ENCODE assay signal across 10 mouse cellular contexts in genomic region chr4:150060469-150061170, GRCm38 (mm10). TPM values are rescaled to one million over a fixed set of nuclear protein-coding genes. Genes with fewer than 3 reads are reported as not detected.
DNase-seq lines count a peak whose midpoint lies in the region; ATAC-seq and TF ChIP-seq lines count a peak whose summit lies in the region.
"Had no signal": no experiment of that assay in that cellular context is flagged by ENCODE, and none has a peak within 500 bp of the region (broad histone marks: within the 10 kb centered on the region; RNA-seq: fewer than 3 reads in every experiment).

No protein-coding gene starts in this region.

- H3K4me3 ChIP-seq in E14TG2a.4 (replicated peaks; ENCODE audit: low read length): 0 out of 2 replicates have a peak overlapping the region, but pooled peaks have one; percentile 13
- H3K4me3 ChIP-seq in kidney, embryonic 16.5 days (ENCODE audit: low read length): no peak overlapping the region
- no peak overlapping the region for H3K4me3 ChIP-seq in lung, postnatal 0 days (ENCODE audit: low read depth, low read length)
- H3K4me3 ChIP-seq: hindbrain, embryonic 15.5 days had no signal

- peaks cover 69% of the 10 kb centered on the region for H3K4me1 ChIP-seq in E14TG2a.4 (replicated peaks; ENCODE audit: low read depth, low read length)
- peaks cover 20% of the 10 kb centered on the region for H3K4me1 ChIP-seq in kidney, embryonic 16.5 days (ENCODE audit: insufficient read depth, low read length)
- peaks cover 5% of the 10 kb centered on the region; the same call in 1 of the 2 replicates for H3K4me1 ChIP-seq in lung, postnatal 0 days (ENCODE audit: insufficient read depth, low read depth, low read length)
- H3K4me1 ChIP-seq: hindbrain, embryonic 15.5 days had no signal

- peaks cover 99% of the 10 kb centered on the region for H3K36me3 ChIP-seq in E14TG2a.4 (ENCODE audit: insufficient read depth, low read length)
- no peaks in the 10 kb centered on the region for H3K36me3 ChIP-seq in kidney, embryonic 16.5 days (ENCODE audit: insufficient read depth, low read length)
- H3K36me3 ChIP-seq in lung, postnatal 0 days (ENCODE audit: insufficient read depth, low read length): 0 out of 2 replicates have a peak, but pooled peaks cover 3% of the 10 kb centered on the region
- H3K36me3 ChIP-seq: hindbrain, embryonic 15.5 days had no signal

- ATAC-seq in kidney, embryonic 16.5 days (ENCODE audit: low FRiP score, low TSS enrichment): 0 out of 2 replicates have a peak, but pooled peaks have one; percentile 53
- peak; percentile 69 for ATAC-seq in lung, postnatal 0 days

- no peak for TF ChIP-seq EP300 in lung, postnatal 0 days (IDR thresholded peaks at IDR 0.05)

- no peak overlapping the region for H3K4me2 ChIP-seq in kidney, embryonic 16.5 days (replicated peaks; ENCODE audit: low read depth, low read length)
- H3K4me2 ChIP-seq in lung, postnatal 0 days (replicated peaks; ENCODE audit: low read depth, low read length): no peak overlapping the region
- H3K4me2 ChIP-seq: hindbrain, embryonic 15.5 days had no signal

- TF ChIP-seq CTCF in E14TG2a.4 (conservative IDR thresholded peaks at IDR 0.05; ENCODE audit: low read length): no peak
- no peak for TF ChIP-seq CTCF in lung, postnatal 0 days (IDR thresholded peaks at IDR 0.05)

- 56% methylated on average over 23 of the region's 23 CpGs for WGBS in kidney, embryonic 16.5 days
- WGBS in lung, postnatal 0 days: 36% methylated on average over 23 of the region's 23 CpGs

- peak overlapping the region; percentile 50; the same call in 1 of the 2 replicates for H3K27ac ChIP-seq in kidney, embryonic 16.5 days (ENCODE audit: low read length)
- H3K27ac ChIP-seq in lung, postnatal 0 days (ENCODE audit: low read length): no peak overlapping the region
- H3K27ac ChIP-seq: hindbrain, embryonic 15.5 days had no signal

- intact Hi-C loops in left cerebral cortex, postnatal 10 days (cut with DNase I): no loop called here

- H3K9me3 ChIP-seq in E14TG2a.4 (ENCODE audit: low read length): no peaks in the 10 kb centered on the region
- no peaks in the 10 kb centered on the region for H3K9me3 ChIP-seq in kidney, embryonic 16.5 days (ENCODE audit: low read length)
- H3K9me3 ChIP-seq in lung, postnatal 0 days (ENCODE audit: low read length): no peaks in the 10 kb centered on the region
- H3K9me3 ChIP-seq: hindbrain, embryonic 15.5 days had no signal

- no peak overlapping the region for H3K9ac ChIP-seq in kidney, embryonic 16.5 days (replicated peaks; ENCODE audit: low read length)
- H3K9ac ChIP-seq in lung, postnatal 0 days (replicated peaks; ENCODE audit: low read depth): no peak overlapping the region
- H3K9ac ChIP-seq: hindbrain, embryonic 15.5 days had no signal

- H3K27me3 ChIP-seq in E14TG2a.4 (ENCODE audit: insufficient read depth, low read length): no peaks in the 10 kb centered on the region
- no peaks in the 10 kb centered on the region for H3K27me3 ChIP-seq in kidney, embryonic 16.5 days (ENCODE audit: insufficient read depth, low read length)
- no peaks in the 10 kb centered on the region for H3K27me3 ChIP-seq in lung, postnatal 0 days (replicated peaks; ENCODE audit: insufficient read depth, low read length)
- H3K27me3 ChIP-seq: hindbrain, embryonic 15.5 days had no signal

- peak; percentile 17 for DNase-seq in 3T3-L1 (ENCODE audit: low read depth, low spot score)
- DNase-seq in lung, postnatal 0 days (ENCODE audit: low spot score): peak; percentile 46
- no peak for DNase-seq in left cerebral cortex, postnatal 10 days (ENCODE audit: extremely low spot score in 1 of 2, low spot score in 2 of 2)
- DNase-seq in right cerebral cortex, postnatal 14 days: no peak
- no peak for DNase-seq in right cerebral cortex, postnatal 4 days
- no peak for DNase-seq in adrenal gland, adult 18-20 months (ENCODE audit: low spot score in 2 of 2)
- DNase-seq: cerebellum, adult 9-10 months had no signal

RNA-seq across cellular contexts. Expression of gene Gpr157, which starts 26.5 kb away (rescaled TPM):
- 0.40 and 0.51 TPM in 2 replicates for polyA plus RNA-seq in kidney, embryonic 16.5 days (2015; fragmentation: Nextera tagmentation; extraction: Ambion mirVana)
- 1.6 TPM in 2 replicates for polyA plus RNA-seq in lung, postnatal 0 days (2015; fragmentation: Nextera tagmentation; extraction: Ambion mirVana)
- 1 to 10 TPM in 1 of 2 experiments, under 1 TPM in 1; 0.94 to 1.1 TPM for total RNA-seq in left cerebral cortex, postnatal 10 days (2021)
- total RNA-seq in adrenal gland, adult 18-20 months (2021): 1 to 10 TPM; 1.1 to 1.6 TPM

RNA-seq across cellular contexts. Expression of gene H6pd, which starts 51.8 kb away (rescaled TPM):
- polyA plus RNA-seq in kidney, embryonic 16.5 days (2015; fragmentation: Nextera tagmentation; extraction: Ambion mirVana): 22.8 and 24.7 TPM in 2 replicates
- 44.8 and 45.8 TPM in 2 replicates for polyA plus RNA-seq in lung, postnatal 0 days (2015; fragmentation: Nextera tagmentation; extraction: Ambion mirVana)
- total RNA-seq in left cerebral cortex, postnatal 10 days (2021): 10 to 100 TPM; 13.7 to 17.0 TPM
- 100 to 1,000 TPM; 122 to 137 TPM for total RNA-seq in adrenal gland, adult 18-20 months (2021)

RNA-seq across cellular contexts. Expression of gene Slc2a5, which starts 58.5 kb away (rescaled TPM):
- 2.2 and 2.5 TPM in 2 replicates for polyA plus RNA-seq in kidney, embryonic 16.5 days (2015; fragmentation: Nextera tagmentation; extraction: Ambion mirVana)
- 0.23 and 0.60 TPM in 2 replicates for polyA plus RNA-seq in lung, postnatal 0 days (2015; fragmentation: Nextera tagmentation; extraction: Ambion mirVana)
- 1 to 10 TPM; 4.4 to 6.2 TPM for total RNA-seq in left cerebral cortex, postnatal 10 days (2021)
- total RNA-seq in adrenal gland, adult 18-20 months (2021): 10 to 100 TPM in 1 of 2 experiments, 1 to 10 TPM in 1; 5.9 to 30.2 TPM

Comparison
In these comparisons a context has a peak if more than half of its experiments do, and no peak if none do; other contexts are left out.
1. DNase-seq: peak in 3T3-L1 (single experiment) and lung, postnatal 0 days (single experiment); none in left cerebral cortex, postnatal 10 days (0 of 2), right cerebral cortex, postnatal 14 days (single experiment), right cerebral cortex, postnatal 4 days (single experiment) and adrenal gland, adult 18-20 months (0 of 2).
2. RNA of gene H6pd, which starts 51.8 kb away (total RNA-seq): 122 to 137 TPM in adrenal gland, adult 18-20 months; 13.7 to 17.0 TPM in left cerebral cortex, postnatal 10 days; every median in the first group is over 4 times any median in the second.